Mouse (Mus musculus) intestine, postnatal 0 days (tissue): ENCODE results near the gene Cyp4v3. TPM values are rescaled to one million over a fixed set of nuclear protein-coding genes. Genes with fewer than 3 reads are reported as not detected.

Experiments
- ATAC-seq: fragments of 200-750 bp; cut with Nextera tagmentation; 2 replicates; pipeline ENCODE4 v1.8.0; 2017; ENCODE audit warnings: mild to moderate bottlenecking, moderate TSS enrichment, moderate library complexity
- H3K27ac ChIP-seq: fragments of 300-500 bp; sonication (generic); 2 replicates; pipeline ENCODE4 v1.5.1; 2014; ENCODE audit warnings: mild to moderate bottlenecking, low read depth, low read length, moderate library complexity
- H3K27me3 ChIP-seq: fragments of 300-500 bp; sonication (generic); replicated peaks from 2 replicates; pipeline ENCODE4 v1.6.1; 2014; ENCODE audit warnings: low read length, mixed read lengths; ENCODE audit not compliant: control insufficient read depth, insufficient read depth
- H3K36me3 ChIP-seq: fragments of 300-500 bp; sonication (generic); 2 replicates; pipeline ENCODE4 v1.6.1; 2014; ENCODE audit warnings: mild to moderate bottlenecking, moderate library complexity; ENCODE audit not compliant: control insufficient read depth, insufficient read depth
- H3K4me1 ChIP-seq: fragments of 300-500 bp; sonication (generic); replicated peaks from 2 replicates; pipeline ENCODE4 v1.6.1; 2014; ENCODE audit warnings: antibody characterized with exemption, low read length, mixed read lengths; ENCODE audit not compliant: control insufficient read depth, insufficient read depth
- H3K4me2 ChIP-seq: fragments of 300-500 bp; sonication (generic); replicated peaks from 2 replicates; pipeline ENCODE4 v1.6.1; 2014; ENCODE audit warnings: low read depth, mild to moderate bottlenecking, moderate library complexity
- H3K4me3 ChIP-seq: fragments of 300-500 bp; sonication (generic); 2 replicates; pipeline ENCODE4 v1.5.1; 2014; ENCODE audit warnings: low read depth, low read length
- H3K9ac ChIP-seq: fragments of 300-500 bp; sonication (generic); 2 replicates; pipeline ENCODE4 v1.6.1; 2014; ENCODE audit warnings: mild to moderate bottlenecking, low read depth, low read length
- H3K9me3 ChIP-seq: fragments of 300-500 bp; sonication (generic); 2 replicates; pipeline ENCODE4 v1.6.1; 2016; ENCODE audit warnings: mixed run types; ENCODE audit not compliant: control insufficient read depth
- CTCF ChIP-seq: sonication (generic); IDR thresholded peaks from 2 replicates; pipeline ENCODE4 v1.5.1; 2016; ENCODE audit warnings: low read depth, mild to moderate bottlenecking, control low read depth, antibody characterized with exemption, moderate library complexity
- WGBS: fragments of 180-500 bp; shearing (Covaris S2); extraction: QIAGEN DNeasy Blood & Tissue Kit; methylation state at CpG from one replicate; pipeline ENCODE4 v1.1.7; 2014; 5-methylcytosine and 5-hydroxymethylcytosine counted together
- polyA plus RNA-seq: library from polyadenylated mRNA; unstranded; fragments of >200 nt; fragmentation: Nextera tagmentation; extraction: Ambion mirVana; gene quantifications from 2 replicates; pipeline ENCODE4 v1.2.1, GENCODE M21; 2015

Cyp4v3 gene
- polyA plus RNA-seq, 1 experiment from 2014 or later: 2.2 TPM

- Histone ChIP-seq H3K4me1 (no peaks in the 10 kb centered on the region), H3K4me3 (no peak overlapping the region), H3K4me2 (no peak overlapping the region), H3K9me3 (no peaks in the 10 kb centered on the region), H3K9ac (no peak overlapping the region), H3K36me3 (no peaks in the 10 kb centered on the region), H3K27me3 (no peaks in the 10 kb centered on the region), H3K27ac (no peak overlapping the region)
- no peak for TF ChIP-seq CTCF
- whole genome bisulfite sequencing: 59% methylated on average over 1 of the region's 1 CpGs
- ATAC-seq: no peak
Measured at GRCm38 (mm10) chr8:45363220-45363619, 30.2 kb upstream of the Cyp4v3 start.

GRCm38 (mm10) chr8:45362323-45362722 is 29.3 kb upstream of the Cyp4v3 start:
- 72% methylated on average over 6 of the region's 6 CpGs for WGBS
- no peaks in the 10 kb centered on the region for H3K9me3 ChIP-seq
- no peaks in the 10 kb centered on the region for H3K27me3 ChIP-seq
- H3K9ac ChIP-seq: no peak overlapping the region
- no peak overlapping the region for H3K4me3 ChIP-seq
- peak; percentile 60 for TF ChIP-seq CTCF
- no peaks in the 10 kb centered on the region for H3K36me3 ChIP-seq
- H3K4me1 ChIP-seq: no peaks in the 10 kb centered on the region
- H3K27ac ChIP-seq: no peak overlapping the region
- ATAC-seq: no peak
- H3K4me2 ChIP-seq: no peak overlapping the region

- Histone ChIP-seq H3K9me3 (no peaks in the 10 kb centered on the region), H3K4me2 (peak overlapping the region; percentile 95), H3K27me3 (no peaks in the 10 kb centered on the region), H3K4me1 (no peaks in the 10 kb centered on the region), H3K27ac (no peak overlapping the region), H3K4me3 (peak overlapping the region; percentile 62), H3K36me3 (no peaks in the 10 kb centered on the region), H3K9ac (no peak overlapping the region)
- 78% methylated on average over 6 of the region's 6 CpGs for whole genome bisulfite sequencing
- ATAC-seq: no peak
- peak; percentile 53 for TF ChIP-seq CTCF
Measured at GRCm38 (mm10) chr8:45359091-45359605, 26.1 kb upstream of the Cyp4v3 start.

GRCm38 (mm10) chr8:45358132-45358918 is 25.3 kb upstream of the Cyp4v3 start:
- Histone ChIP-seq H3K4me1 (no peaks in the 10 kb centered on the region), H3K36me3 (no peaks in the 10 kb centered on the region), H3K27ac (no peak overlapping the region), H3K9ac (peak overlapping the region; percentile 67), H3K4me2 (peak overlapping the region; percentile 95), H3K9me3 (no peaks in the 10 kb centered on the region), H3K27me3 (no peaks in the 10 kb centered on the region), H3K4me3 (peak overlapping the region; percentile 62)
- no peak for TF ChIP-seq CTCF
- WGBS: 3% methylated on average over 49 of the region's 49 CpGs
- ATAC-seq: peak; percentile 45

- Histone ChIP-seq H3K36me3 (no peaks in the 10 kb centered on the region; the same call in 1 of the 2 replicates), H3K9ac (no peak overlapping the region), H3K4me3 (no peak overlapping the region), H3K27ac (no peak overlapping the region), H3K4me2 (no peak overlapping the region), H3K9me3 (no peaks in the 10 kb centered on the region), H3K4me1 (no peaks in the 10 kb centered on the region), H3K27me3 (no peaks in the 10 kb centered on the region)
- no peak for TF ChIP-seq CTCF
- 76% methylated on average over 6 of the region's 6 CpGs for WGBS
- ATAC-seq: no peak
Measured at GRCm38 (mm10) chr8:45355809-45356208, 22.8 kb upstream of the Cyp4v3 start.

GRCm38 (mm10) chr8:45345031-45345430 is 12.0 kb upstream of the Cyp4v3 start:
- no peak overlapping the region for H3K9ac ChIP-seq
- TF ChIP-seq CTCF: peak; percentile 98
- no peaks in the 10 kb centered on the region for H3K27me3 ChIP-seq
- H3K4me3 ChIP-seq: no peak overlapping the region
- H3K4me1 ChIP-seq: no peaks in the 10 kb centered on the region
- peak; percentile 56; the same call in 1 of the 2 replicates for ATAC-seq
- H3K9me3 ChIP-seq: no peaks in the 10 kb centered on the region
- H3K27ac ChIP-seq: no peak overlapping the region
- 20% methylated on average over 6 of the region's 6 CpGs for WGBS
- H3K36me3 ChIP-seq: no peaks in the 10 kb centered on the region; the same call in 1 of the 2 replicates
- H3K4me2 ChIP-seq: no peak overlapping the region
